Mouse (Mus musculus) kidney, adult 2 months (tissue): ENCODE results near the gene Adgrg1. TPM values are rescaled to one million over a fixed set of nuclear protein-coding genes. Genes with fewer than 3 reads are reported as not detected.

Experiments used
- DNase-seq: peaks from one replicate; pipeline ENCODE4 v3.0.0; 2021
- H3K27ac ChIP-seq: fragments of 200-500 bp; 2 replicates; pipeline ENCODE4 v1.5.1; 2012; ENCODE audit warnings: low read depth, low read length, control low read depth, inconsistent platforms; ENCODE audit not compliant: insufficient read depth
- H3K27me3 ChIP-seq: fragments of 200-500 bp; replicated peaks from 2 replicates; pipeline ENCODE4 v1.6.1; 2012; ENCODE audit warnings: mild to moderate bottlenecking, moderate library complexity, low read length, inconsistent platforms; ENCODE audit not compliant: control insufficient read depth, insufficient read depth
- H3K36me3 ChIP-seq: fragments of 200-500 bp; 2 replicates; pipeline ENCODE4 v1.6.1; 2012; ENCODE audit warnings: mild to moderate bottlenecking, moderate library complexity, low read length, inconsistent platforms; ENCODE audit not compliant: control insufficient read depth, insufficient read depth
- H3K4me1 ChIP-seq: fragments of 200-500 bp; 2 replicates; pipeline ENCODE4 v1.6.1; 2011; ENCODE audit warnings: low read length; ENCODE audit not compliant: control insufficient read depth, insufficient read depth
- H3K4me3 ChIP-seq: fragments of 200-500 bp; 2 replicates; pipeline ENCODE4 v1.5.1; 2011; ENCODE audit warnings: mild to moderate bottlenecking, low read depth, low read length, control low read depth; ENCODE audit not compliant: insufficient read depth
- CTCF ChIP-seq: fragments of 200-500 bp; conservative IDR thresholded peaks from 2 replicates; pipeline ENCODE4 v1.5.1; 2011; ENCODE audit warnings: low read depth, mild to moderate bottlenecking, control low read depth, low read length, moderate library complexity, mixed read lengths; ENCODE audit not compliant: insufficient read depth, insufficient read length
- POLR2A ChIP-seq: fragments of 200-500 bp; IDR thresholded peaks from one replicate; pipeline ENCODE4 v1.6.1; 2011; ENCODE audit warnings: low read depth, low read length, control low read depth
- WGBS: fragments of 180-500 bp; shearing (Covaris S2); methylation state at CpG from one replicate; pipeline ENCODE4 v1.1.7; 2018; 5-methylcytosine and 5-hydroxymethylcytosine counted together
- polyA plus RNA-seq: library from polyadenylated mRNA; depleted of rRNA; stranded (reverse); fragments of >200 nt; gene quantifications from 2 replicates; pipeline ENCODE4 v1.2.3, GENCODE M21; 2012

Adgrg1 gene
- polyA plus RNA-seq, 1 experiment, result 342 TPM

- peak overlapping the region; percentile 83 for H3K27ac ChIP-seq
- DNase-seq, result no peak
- peaks cover 49% of the 10 kb centered on the region for H3K4me1 ChIP-seq
- TF ChIP-seq POLR2A, result no peak
- no peak for TF ChIP-seq CTCF
- H3K27me3 ChIP-seq, result no peaks in the 10 kb centered on the region
- H3K36me3 ChIP-seq, result no peaks in the 10 kb centered on the region
- H3K4me3 ChIP-seq, result no peak overlapping the region
- 17% methylated on average over 5 of the region's 5 CpGs for WGBS
These were observed 8.6 kb downstream of the Adgrg1 start for GRCm38 (mm10) chr8:94983146-94983545.

- Histone ChIP-seq H3K4me3 (peak overlapping the region; percentile 48), H3K27me3 (no peaks in the 10 kb centered on the region), H3K4me1 (peaks cover 57% of the 10 kb centered on the region), H3K36me3 (no peaks in the 10 kb centered on the region), H3K27ac (peak overlapping the region; percentile 91)
- DNase-seq, result peak; percentile 96
- TF ChIP-seq POLR2A, result no peak
- no peak for TF ChIP-seq CTCF
- WGBS, result 7% methylated on average over 9 of the region's 10 CpGs
These were observed 9.4 kb downstream of the Adgrg1 start for GRCm38 (mm10) chr8:94983881-94984516.

GRCm38 (mm10) chr8:94985023-94985422, 10.5 kb downstream of the Adgrg1 start:
- no peak for TF ChIP-seq POLR2A
- TF ChIP-seq CTCF, result no peak; the same call in 1 of the 2 replicates
- no peak for DNase-seq
- Histone ChIP-seq H3K27me3 (no peaks in the 10 kb centered on the region), H3K4me3 (peak overlapping the region; percentile 48), H3K27ac (peak overlapping the region; percentile 91), H3K4me1 (peaks cover 62% of the 10 kb centered on the region), H3K36me3 (no peaks in the 10 kb centered on the region)
- WGBS, result 42% methylated on average over 6 of the region's 6 CpGs

GRCm38 (mm10) chr8:94986676-94987075, 12.1 kb downstream of the Adgrg1 start:
- TF ChIP-seq POLR2A (no peak), CTCF (no peak)
- WGBS, result 28% methylated on average over 5 of the region's 5 CpGs
- H3K4me1 ChIP-seq, result peaks cover 65% of the 10 kb centered on the region
- H3K4me3 ChIP-seq, result peak overlapping the region; percentile 4; the same call in 1 of the 2 replicates
- DNase-seq, result peak; percentile 66
- H3K27me3 ChIP-seq, result no peaks in the 10 kb centered on the region
- no peaks in the 10 kb centered on the region for H3K36me3 ChIP-seq
- peak overlapping the region; percentile 45 for H3K27ac ChIP-seq

GRCm38 (mm10) chr8:94987553-94987952, 13.0 kb downstream of the Adgrg1 start:
- H3K4me3 ChIP-seq, result no peak overlapping the region
- no peaks in the 10 kb centered on the region for H3K36me3 ChIP-seq
- TF ChIP-seq POLR2A (no peak), CTCF (no peak)
- peak overlapping the region; percentile 21; the same call in 1 of the 2 replicates for H3K27ac ChIP-seq
- H3K27me3 ChIP-seq, result no peaks in the 10 kb centered on the region
- 53% methylated on average over 7 of the region's 7 CpGs for WGBS
- no peak for DNase-seq
- H3K4me1 ChIP-seq, result peaks cover 71% of the 10 kb centered on the region

- Histone ChIP-seq H3K27me3 (no peaks in the 10 kb centered on the region), H3K27ac (peak overlapping the region; percentile 53), H3K4me1 (peaks cover 72% of the 10 kb centered on the region), H3K4me3 (no peak overlapping the region), H3K36me3 (no peaks in the 10 kb centered on the region)
- no peak for DNase-seq
- 28% methylated on average over 6 of the region's 6 CpGs for WGBS
- TF ChIP-seq POLR2A (no peak), CTCF (no peak)
These were observed 14.1 kb downstream of the Adgrg1 start for GRCm38 (mm10) chr8:94988619-94989018.

- no peaks in the 10 kb centered on the region for H3K36me3 ChIP-seq
- peak overlapping the region; percentile 46; the same call in 1 of the 2 replicates for H3K27ac ChIP-seq
- H3K4me3 ChIP-seq, result no peak overlapping the region
- no peaks in the 10 kb centered on the region for H3K27me3 ChIP-seq
- 32% methylated on average over 4 of the region's 4 CpGs for WGBS
- peaks cover 75% of the 10 kb centered on the region for H3K4me1 ChIP-seq
- peak; percentile 68 for DNase-seq
- TF ChIP-seq CTCF (no peak), POLR2A (no peak)
These were observed 15.2 kb downstream of the Adgrg1 start for GRCm38 (mm10) chr8:94989711-94990110.
